Mouse (Mus musculus) megakaryocyte, embryonic 14.5 days (primary cell): ENCODE measurements at regions not wholly inside any gene's neighbourhood (a gene's known extent, or its start where the extent isn't known, plus 50 kb on each side); places are given as distances from the start of the nearest gene placed in this dataset.

Experiments used
- H3K27me3 ChIP-seq: replicated peaks from 2 replicates; pipeline ENCODE3; 2012; ENCODE audit warnings: inconsistent platforms
- H3K36me3 ChIP-seq: replicated peaks from 2 replicates; pipeline ENCODE3; 2012; ENCODE audit warnings: low read length, inconsistent platforms, mixed read lengths
- H3K4me1 ChIP-seq: 2 replicates; pipeline ENCODE4 v1.6.1; 2012; ENCODE audit warnings: inconsistent platforms
- H3K4me3 ChIP-seq: replicated peaks from 2 replicates; pipeline ENCODE3; 2012; ENCODE audit warnings: moderate library complexity, mild to moderate bottlenecking, inconsistent platforms
- H3K9me3 ChIP-seq: 2 replicates; pipeline ENCODE4 v1.6.1; 2012; ENCODE audit warnings: inconsistent platforms
- FLI1 ChIP-seq: IDR thresholded peaks from 2 replicates; pipeline ENCODE4 v1.6.1; 2012; ENCODE audit warnings: low read length, inconsistent platforms, mixed read lengths
- GATA1 ChIP-seq: IDR thresholded peaks from 3 replicates; pipeline ENCODE4 v1.6.1; 2012; ENCODE audit warnings: mixed read lengths, low read length, inconsistent platforms, borderline replicate concordance

DNA sequence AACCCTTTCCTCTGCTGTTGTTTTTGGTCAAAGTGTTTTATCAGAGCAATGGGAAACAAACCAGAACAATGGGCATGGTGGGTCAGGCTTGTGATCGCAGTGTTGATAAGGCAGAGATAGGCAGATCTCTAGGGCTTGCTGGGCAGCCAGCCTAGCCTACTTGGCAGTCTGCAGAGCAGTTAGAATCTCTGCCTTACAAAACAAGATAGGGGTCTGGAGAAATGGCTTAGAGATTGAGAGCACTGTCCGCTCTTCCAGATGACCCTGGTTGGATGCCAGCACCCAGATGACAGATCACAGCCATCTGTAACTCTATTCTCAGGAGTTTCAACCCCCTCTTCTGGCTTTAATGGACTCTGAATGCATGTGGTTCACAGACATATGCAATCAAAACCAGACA lies 289.7 kb upstream of the Thsd7b start:
- H3K9me3 ChIP-seq = no peaks in the 10 kb centered on the region
- no peaks in the 10 kb centered on the region for H3K4me1 ChIP-seq
- H3K36me3 ChIP-seq = no peaks in the 10 kb centered on the region
- TF ChIP-seq GATA1 (no peak), FLI1 (no peak)
- H3K4me3 ChIP-seq = no peak overlapping the region
- no peaks in the 10 kb centered on the region for H3K27me3 ChIP-seq

DNA sequence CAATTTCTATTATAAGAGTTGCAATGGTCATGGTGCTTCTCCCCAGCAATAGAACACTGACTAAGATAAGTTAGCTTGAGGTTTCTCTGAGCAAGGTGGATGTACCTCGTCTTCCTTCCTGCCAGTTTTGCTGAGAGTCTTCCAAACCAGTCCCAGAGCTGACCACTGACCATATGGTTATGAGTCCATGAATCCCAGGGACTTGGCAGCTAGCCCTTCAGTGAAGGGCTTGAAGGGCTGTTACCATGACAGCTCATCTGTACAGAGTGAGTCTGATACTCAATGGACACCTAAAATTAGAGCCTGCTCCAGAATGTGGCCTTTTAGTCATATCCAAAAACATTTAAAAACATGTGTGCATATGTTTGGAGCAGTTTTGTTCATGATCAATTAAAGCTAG lies 297.5 kb upstream of the Thsd7b start:
- H3K27me3 ChIP-seq = no peaks in the 10 kb centered on the region
- TF ChIP-seq FLI1 (no peak), GATA1 (no peak)
- H3K4me3 ChIP-seq = no peak overlapping the region
- no peaks in the 10 kb centered on the region for H3K4me1 ChIP-seq
- no peaks in the 10 kb centered on the region for H3K36me3 ChIP-seq
- no peaks in the 10 kb centered on the region for H3K9me3 ChIP-seq

DNA sequence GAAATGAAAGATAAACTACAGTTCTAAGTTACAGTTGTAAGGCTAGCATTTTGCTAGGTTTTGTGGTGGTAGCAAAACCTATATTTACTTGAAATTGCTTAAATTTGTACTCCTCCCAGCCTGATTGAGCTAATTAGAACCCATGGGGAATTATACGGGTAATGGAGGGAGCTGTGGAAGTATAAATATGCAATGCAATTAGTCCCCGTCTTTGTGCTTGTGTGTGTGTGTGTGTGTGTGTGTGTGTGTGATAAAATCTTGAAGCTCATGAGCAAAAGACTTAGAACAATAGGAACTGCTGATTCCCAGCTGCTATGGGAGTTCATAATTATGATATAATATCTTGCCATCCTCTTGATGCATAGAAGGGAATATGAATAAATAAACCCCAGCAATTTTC lies 321.7 kb upstream of the Thsd7b start:
- H3K36me3 ChIP-seq = no peaks in the 10 kb centered on the region
- no peaks in the 10 kb centered on the region for H3K4me1 ChIP-seq
- no peaks in the 10 kb centered on the region for H3K9me3 ChIP-seq
- no peaks in the 10 kb centered on the region for H3K27me3 ChIP-seq
- no peak for TF ChIP-seq FLI1
- H3K4me3 ChIP-seq = no peak overlapping the region

DNA sequence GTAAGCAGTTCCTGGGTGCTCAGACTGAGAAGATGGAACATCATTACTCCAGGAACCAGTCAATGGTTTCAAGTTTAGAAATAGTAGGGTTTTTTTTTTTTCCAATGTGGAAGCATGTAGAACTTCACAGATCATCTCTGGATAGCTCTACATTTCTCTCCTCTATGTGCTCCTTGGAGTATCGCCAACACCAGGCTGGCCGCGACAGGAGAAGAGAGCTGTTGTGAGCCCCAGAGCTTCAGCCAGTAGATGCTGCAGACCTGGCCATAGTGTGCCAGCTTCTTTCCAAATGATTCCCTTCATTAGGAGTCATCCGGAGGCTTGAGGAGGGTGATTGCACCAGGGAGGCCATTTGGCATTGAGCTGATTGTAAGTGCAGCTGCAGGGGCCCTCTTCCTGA lies 322.6 kb upstream of the Thsd7b start:
- H3K27me3 ChIP-seq = no peaks in the 10 kb centered on the region
- H3K4me3 ChIP-seq = no peak overlapping the region
- no peaks in the 10 kb centered on the region for H3K9me3 ChIP-seq
- H3K4me1 ChIP-seq = no peaks in the 10 kb centered on the region
- H3K36me3 ChIP-seq = no peaks in the 10 kb centered on the region
- TF ChIP-seq GATA1 (no peak), FLI1 (no peak)

DNA sequence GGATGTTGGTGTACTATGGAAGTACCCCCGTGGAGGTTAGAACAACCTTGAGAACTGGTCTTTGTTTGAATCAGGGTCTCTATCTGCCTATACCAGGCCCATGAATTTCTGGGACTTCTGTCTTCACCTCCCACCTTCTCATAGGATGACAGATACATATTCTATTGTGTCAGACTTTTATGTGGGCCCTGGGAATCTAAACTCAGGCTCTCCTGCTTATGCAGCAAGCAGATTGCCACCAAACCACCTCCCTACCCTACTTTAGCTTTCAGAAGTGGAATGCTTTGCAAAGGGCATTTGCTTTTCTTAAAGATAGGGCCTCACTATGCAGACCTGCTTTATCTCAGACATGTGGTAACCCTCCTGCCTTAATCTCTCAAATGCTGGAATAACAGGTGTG lies 322.7 kb upstream of the Cxcr4 start:
- no peak overlapping the region for H3K4me3 ChIP-seq
- no peak for TF ChIP-seq FLI1
- no peak for TF ChIP-seq GATA1
- no peaks in the 10 kb centered on the region for H3K9me3 ChIP-seq
- H3K4me1 ChIP-seq = no peaks in the 10 kb centered on the region
- no peaks in the 10 kb centered on the region for H3K27me3 ChIP-seq
- H3K36me3 ChIP-seq = no peaks in the 10 kb centered on the region

DNA sequence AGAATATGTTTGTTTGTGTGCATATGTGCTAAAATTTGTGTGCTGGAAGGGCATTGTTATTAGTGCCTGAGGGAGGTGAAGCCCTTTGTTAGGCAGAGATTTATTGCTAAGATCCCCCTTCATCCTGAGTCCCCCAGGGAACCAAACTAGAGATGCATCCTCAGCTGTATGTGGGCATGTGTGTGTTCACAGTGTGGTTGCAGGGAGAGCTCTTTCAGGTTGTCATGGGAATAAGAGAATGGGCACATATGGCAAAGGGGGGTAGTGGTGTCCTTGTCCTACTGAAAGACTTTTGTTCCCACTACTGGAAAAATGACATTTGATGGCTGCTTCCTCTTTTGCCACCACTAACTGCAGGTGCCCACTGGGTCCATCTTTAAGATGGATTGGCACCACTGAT lies 320.4 kb upstream of the Cxcr4 start:
- TF ChIP-seq GATA1 (no peak), FLI1 (no peak)
- Histone ChIP-seq H3K4me3 (no peak overlapping the region), H3K4me1 (no peaks in the 10 kb centered on the region), H3K27me3 (no peaks in the 10 kb centered on the region), H3K9me3 (no peaks in the 10 kb centered on the region), H3K36me3 (no peaks in the 10 kb centered on the region)

DNA sequence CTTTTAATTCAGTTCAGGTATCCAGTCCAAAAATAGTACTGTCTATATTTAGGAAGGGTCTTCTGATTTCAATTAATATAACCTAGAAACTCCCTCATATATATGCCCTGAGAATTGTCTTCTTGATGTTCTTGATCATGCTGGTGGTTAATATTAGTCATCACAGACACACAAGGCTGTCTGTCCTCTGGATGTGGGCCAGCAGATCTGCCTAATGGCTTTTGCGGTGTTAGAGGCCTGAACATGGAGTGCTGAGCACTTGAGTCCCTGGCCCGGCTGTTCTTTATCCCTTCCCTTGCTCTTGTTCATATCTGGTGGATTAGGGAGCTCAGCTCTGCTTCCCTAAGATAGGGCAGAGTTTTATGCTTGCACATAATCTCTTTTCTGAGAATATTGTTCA lies 315.5 kb upstream of the Cxcr4 start:
- no peaks in the 10 kb centered on the region for H3K4me1 ChIP-seq
- H3K4me3 ChIP-seq = no peak overlapping the region
- H3K27me3 ChIP-seq = no peaks in the 10 kb centered on the region
- no peaks in the 10 kb centered on the region for H3K36me3 ChIP-seq
- TF ChIP-seq FLI1 = no peak
- no peak for TF ChIP-seq GATA1
- no peaks in the 10 kb centered on the region for H3K9me3 ChIP-seq

DNA sequence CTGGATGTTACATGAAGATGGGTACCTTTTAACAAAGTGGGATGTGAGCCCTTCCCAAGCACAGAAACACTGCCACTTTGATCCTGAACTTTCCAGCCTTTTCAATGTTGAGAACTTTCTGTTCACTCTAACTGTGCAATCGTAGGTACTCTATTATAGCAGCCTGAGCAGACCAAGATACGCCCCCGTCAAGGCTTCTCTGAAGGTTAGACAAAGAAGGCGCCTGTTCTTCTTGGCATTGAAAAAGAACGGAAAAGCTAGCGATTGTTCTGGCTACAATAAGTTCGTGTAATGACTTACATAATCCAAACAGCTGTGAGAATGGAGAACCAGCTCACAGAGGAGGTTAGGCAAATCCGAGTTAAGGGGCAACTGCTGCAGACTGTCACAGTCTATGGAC lies 305.9 kb upstream of the Cxcr4 start:
- no peaks in the 10 kb centered on the region for H3K36me3 ChIP-seq
- no peaks in the 10 kb centered on the region for H3K9me3 ChIP-seq
- no peak for TF ChIP-seq GATA1
- TF ChIP-seq FLI1 = no peak
- no peaks in the 10 kb centered on the region for H3K4me1 ChIP-seq
- no peaks in the 10 kb centered on the region for H3K27me3 ChIP-seq
- H3K4me3 ChIP-seq = no peak overlapping the region

DNA sequence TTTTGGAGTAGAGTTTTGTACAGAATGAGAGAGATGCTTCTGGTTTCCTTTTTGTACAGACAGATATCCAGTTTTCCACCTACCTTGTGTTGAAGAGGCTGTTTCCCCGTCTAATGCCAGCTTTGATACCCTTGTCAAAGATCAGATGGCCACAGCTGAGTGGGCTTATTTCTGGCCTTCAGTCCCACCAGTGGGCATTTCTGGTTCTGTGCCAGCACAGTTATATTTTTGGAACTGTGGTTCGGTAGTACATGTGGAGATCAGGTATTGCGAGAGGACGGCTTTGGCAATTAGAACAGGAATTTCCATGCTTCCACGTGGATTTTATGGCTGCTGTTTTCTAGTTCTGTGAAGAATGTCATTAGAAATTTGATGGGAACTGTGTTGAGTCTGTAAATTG lies 302.5 kb upstream of the Cxcr4 start:
- H3K27me3 ChIP-seq = no peaks in the 10 kb centered on the region
- TF ChIP-seq FLI1 = no peak
- TF ChIP-seq GATA1 = no peak
- no peak overlapping the region for H3K4me3 ChIP-seq
- no peaks in the 10 kb centered on the region for H3K4me1 ChIP-seq
- H3K36me3 ChIP-seq = no peaks in the 10 kb centered on the region
- no peaks in the 10 kb centered on the region for H3K9me3 ChIP-seq

DNA sequence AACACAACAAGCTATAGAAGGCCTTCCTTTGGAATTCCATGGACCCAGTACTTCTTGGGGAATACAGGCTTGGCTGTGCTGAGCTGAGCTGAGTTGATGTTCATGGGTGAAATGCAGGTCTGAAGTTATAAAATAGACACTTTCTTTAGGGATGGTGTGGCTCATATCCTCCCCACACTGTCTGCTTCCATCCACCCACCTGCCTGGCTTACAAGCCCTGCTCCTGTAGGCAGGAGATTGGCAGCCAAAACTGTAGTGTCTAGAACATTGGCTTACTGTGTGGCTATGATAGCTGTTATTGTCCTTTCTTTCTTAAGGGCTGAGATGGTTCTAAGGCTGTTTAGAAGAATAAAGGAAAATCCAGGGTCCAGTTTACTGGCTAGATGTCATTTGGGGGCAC lies 286.2 kb upstream of the Cxcr4 start:
- no peak overlapping the region for H3K4me3 ChIP-seq
- TF ChIP-seq GATA1 = no peak
- no peak for TF ChIP-seq FLI1
- H3K4me1 ChIP-seq = no peaks in the 10 kb centered on the region
- H3K36me3 ChIP-seq = no peaks in the 10 kb centered on the region
- no peaks in the 10 kb centered on the region for H3K9me3 ChIP-seq
- H3K27me3 ChIP-seq = peaks cover 6% of the 10 kb centered on the region

DNA sequence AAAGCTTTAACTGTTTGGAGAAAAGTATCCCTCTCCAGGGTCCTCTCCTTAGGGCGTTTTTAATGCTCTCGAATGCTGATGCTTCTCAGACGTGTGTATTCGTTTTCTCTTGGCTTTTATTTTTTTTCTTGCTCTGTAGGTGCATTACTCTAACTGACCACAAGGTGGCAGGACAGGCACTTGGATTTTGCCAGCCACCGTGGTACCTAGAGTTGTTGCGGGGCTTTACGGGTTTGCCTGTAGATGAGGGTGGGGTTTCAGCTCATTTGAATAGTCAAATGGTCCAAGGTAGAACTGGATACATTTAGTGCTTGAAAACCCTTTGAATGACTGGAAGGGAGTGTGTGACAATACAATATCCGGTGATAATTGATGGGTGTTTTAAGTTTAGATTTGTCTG lies 283.2 kb upstream of the Cxcr4 start:
- Histone ChIP-seq H3K9me3 (no peaks in the 10 kb centered on the region), H3K4me1 (no peaks in the 10 kb centered on the region), H3K27me3 (peaks cover 9% of the 10 kb centered on the region), H3K4me3 (no peak overlapping the region), H3K36me3 (no peaks in the 10 kb centered on the region)
- no peak for TF ChIP-seq GATA1
- no peak for TF ChIP-seq FLI1
